Mouse (Mus musculus): ENCODE results near the gene Shisa5.

DNA sequence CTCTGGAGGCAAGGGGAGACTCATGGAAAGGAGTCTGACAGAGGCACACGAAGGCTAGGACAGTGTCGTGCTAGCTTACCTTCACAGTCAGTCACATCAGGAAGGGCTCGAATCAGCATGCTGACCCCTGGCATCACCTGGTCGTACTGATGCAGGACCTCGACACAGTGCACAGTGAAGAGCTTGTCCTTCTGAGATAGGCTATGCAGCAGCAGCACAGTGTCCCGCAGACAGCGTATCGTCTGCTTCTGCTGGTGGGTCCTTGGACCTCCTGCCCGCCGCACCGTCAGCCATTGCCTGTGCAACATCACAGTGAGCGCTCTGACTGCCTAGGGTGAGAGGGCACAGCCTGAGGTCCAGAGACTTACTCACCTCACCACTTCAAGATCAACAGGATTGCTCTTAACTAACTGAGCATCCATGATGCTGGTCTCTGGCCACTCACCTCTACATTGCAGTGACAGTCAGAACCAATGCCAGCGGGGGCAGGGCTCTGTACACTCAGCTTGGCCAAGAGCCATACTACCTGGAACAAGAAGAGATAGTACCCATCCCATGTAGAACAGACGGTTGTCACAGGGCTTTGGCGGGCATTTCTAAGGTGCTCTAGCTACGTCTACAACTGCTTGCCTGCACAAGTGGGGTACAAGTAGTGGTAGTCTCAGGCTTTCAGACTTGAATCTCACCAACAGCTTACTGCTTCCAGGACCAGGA, 22.0 kb downstream of the Shisa5 start:
- TF ChIP-seq POLR2A (IDR thresholded peaks at IDR 0.05; ENCODE audit: control insufficient read depth, low read depth, low read length) = no peak
- TF ChIP-seq CTCF (IDR thresholded peaks at IDR 0.05; ENCODE audit: control insufficient read depth, insufficient read depth, insufficient replicate concordance, low read depth, low read length) = no peak

Measured in testis, adult 2 months (tissue).